In the genomic region with DNA sequence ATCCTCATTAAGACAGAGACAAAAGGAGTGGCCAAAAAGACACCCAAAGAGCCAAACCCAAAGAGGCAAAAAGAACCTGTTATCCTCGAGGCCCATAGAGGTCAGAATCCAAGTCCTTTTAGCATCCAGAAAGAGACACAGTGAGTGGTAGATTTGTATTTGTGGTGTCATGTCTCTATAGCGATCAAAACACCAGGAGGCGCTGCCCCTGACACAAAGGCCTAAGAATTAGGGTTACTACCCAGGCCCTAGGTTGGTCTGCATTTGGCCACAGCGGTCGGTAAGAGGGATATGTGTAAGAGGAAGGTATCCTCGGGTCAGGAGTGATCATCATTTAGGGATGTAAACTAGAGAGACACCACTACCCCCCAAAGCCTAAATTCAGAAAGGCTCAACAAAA, we compare ENCODE assay signal across 1 mouse cellular context.
TF ChIP-seq lines count a peak whose summit lies in the region.

No protein-coding gene starts in this region.

TF ChIP-seq in CH12.LX, 34 proteins besides CTCF, POLR2A, EP300 and RAD21:
- TF ChIP-seq SMC3 (IDR thresholded peaks at IDR 0.05; ENCODE audit: low read depth, low read length), result peak; percentile 27
- TF ChIP-seq MAZ (IDR thresholded peaks at IDR 0.05; ENCODE audit: low read depth, low read length), result no peak
